Mouse (Mus musculus) limb, embryonic 14.5 days (tissue): ENCODE measurements at regions not wholly inside any gene's neighbourhood (a gene's known extent, or its start where the extent isn't known, plus 50 kb on each side); places are given as distances from the start of the nearest gene placed in this dataset.
A peak's percentile ranks its signal among the peaks of the same experiment; 100 is the strongest.

Experiments
- ATAC-seq: fragments of 200-750 bp; cut with Nextera tagmentation; 2 replicates; pipeline ENCODE4 v1.8.0; 2017; ENCODE audit warnings: low read depth, moderate number of reproducible peaks, moderate TSS enrichment; ENCODE audit not compliant: low FRiP score
- DNase-seq: peaks from one replicate; pipeline ENCODE4 v3.0.0-alpha.2; 2015; ENCODE audit warnings: low spot score
- H3K27ac ChIP-seq: fragments of 300-500 bp; sonication (generic); replicated peaks from 2 replicates; pipeline ENCODE4 v1.5.1; 2014; ENCODE audit warnings: low read depth, mild to moderate bottlenecking, low read length, moderate library complexity, mixed read lengths
- H3K27me3 ChIP-seq: fragments of 300-500 bp; sonication (generic); 2 replicates; pipeline ENCODE4 v1.6.1; 2014; ENCODE audit warnings: low read length, mixed read lengths; ENCODE audit not compliant: control insufficient read depth, insufficient read depth
- H3K36me3 ChIP-seq: fragments of 300-500 bp; sonication (generic); 2 replicates; pipeline ENCODE4 v1.6.1; 2014; ENCODE audit warnings: mild to moderate bottlenecking, low read length, moderate library complexity, mixed read lengths; ENCODE audit not compliant: control insufficient read depth, insufficient read depth
- H3K4me1 ChIP-seq: fragments of 300-500 bp; sonication (generic); 2 replicates; pipeline ENCODE4 v1.6.1; 2014; ENCODE audit warnings: antibody characterized with exemption, low read length, mixed read lengths; ENCODE audit not compliant: control insufficient read depth, insufficient read depth
- H3K4me2 ChIP-seq: fragments of 300-500 bp; sonication (generic); replicated peaks from 2 replicates; pipeline ENCODE4 v1.6.1; 2014; ENCODE audit warnings: low read depth, mild to moderate bottlenecking, low read length, moderate library complexity; ENCODE audit not compliant: severe bottlenecking
- H3K4me3 ChIP-seq: fragments of 300-500 bp; sonication (generic); replicated peaks from 2 replicates; pipeline ENCODE4 v1.5.1; 2014; ENCODE audit warnings: low read length
- H3K9ac ChIP-seq: fragments of 300-500 bp; sonication (generic); 2 replicates; pipeline ENCODE4 v1.6.1; 2014; ENCODE audit warnings: mild to moderate bottlenecking, low read depth, low read length, moderate library complexity; ENCODE audit not compliant: severe bottlenecking
- H3K9me3 ChIP-seq: fragments of 300-500 bp; sonication (generic); 2 replicates; pipeline ENCODE4 v1.6.1; 2016; ENCODE audit warnings: low read length; ENCODE audit not compliant: control insufficient read depth
- POLR2A ChIP-seq: fragments of 200-500 bp; IDR thresholded peaks from 2 replicates; pipeline ENCODE4 v1.8.0; 2012; ENCODE audit warnings: inconsistent platforms, mild to moderate bottlenecking, moderate library complexity, borderline replicate concordance; ENCODE audit not compliant: insufficient read depth, insufficient read length; ENCODE audit errors: extremely low read depth
- WGBS: fragments of 180-500 bp; shearing (Covaris S2); extraction: QIAGEN DNeasy Blood & Tissue Kit; methylation state at CpG from one replicate; pipeline ENCODE4 v1.1.7; 2014; 5-methylcytosine and 5-hydroxymethylcytosine counted together

DNA sequence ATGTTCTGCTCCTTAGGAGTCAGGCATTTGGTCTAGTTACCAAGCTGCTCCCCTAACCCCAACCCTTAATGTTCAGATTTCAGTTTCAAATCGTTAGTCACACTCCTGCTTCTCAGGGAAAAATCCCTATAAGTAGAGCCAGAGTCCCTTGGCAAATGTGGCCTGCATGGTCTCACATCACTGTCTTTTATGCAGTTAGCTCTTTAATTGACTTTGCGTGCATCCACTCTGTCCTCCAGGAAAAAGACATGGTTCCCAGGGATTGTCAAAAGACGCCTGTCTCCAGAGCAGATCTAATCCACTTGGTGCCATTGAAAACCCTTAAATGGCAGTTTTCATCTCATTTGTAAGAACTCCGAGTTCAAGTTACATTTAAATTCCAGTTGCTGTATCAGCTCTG, 256.3 kb upstream of the Lyplal1 start:
- Histone ChIP-seq H3K27me3 (no peaks in the 10 kb centered on the region), H3K9me3 (peaks cover 3% of the 10 kb centered on the region; the same call in 1 of the 2 replicates), H3K4me1 (no peaks in the 10 kb centered on the region), H3K4me2 (no peak overlapping the region), H3K36me3 (no peaks in the 10 kb centered on the region), H3K27ac (no peak overlapping the region), H3K4me3 (no peak overlapping the region), H3K9ac (no peak overlapping the region)
- no peak for DNase-seq
- no peak for TF ChIP-seq POLR2A
- WGBS: 35% methylated on average over 4 of the region's 4 CpGs
- 0 out of 2 replicates have a peak, but pooled peaks have one; percentile 15 for ATAC-seq

DNA sequence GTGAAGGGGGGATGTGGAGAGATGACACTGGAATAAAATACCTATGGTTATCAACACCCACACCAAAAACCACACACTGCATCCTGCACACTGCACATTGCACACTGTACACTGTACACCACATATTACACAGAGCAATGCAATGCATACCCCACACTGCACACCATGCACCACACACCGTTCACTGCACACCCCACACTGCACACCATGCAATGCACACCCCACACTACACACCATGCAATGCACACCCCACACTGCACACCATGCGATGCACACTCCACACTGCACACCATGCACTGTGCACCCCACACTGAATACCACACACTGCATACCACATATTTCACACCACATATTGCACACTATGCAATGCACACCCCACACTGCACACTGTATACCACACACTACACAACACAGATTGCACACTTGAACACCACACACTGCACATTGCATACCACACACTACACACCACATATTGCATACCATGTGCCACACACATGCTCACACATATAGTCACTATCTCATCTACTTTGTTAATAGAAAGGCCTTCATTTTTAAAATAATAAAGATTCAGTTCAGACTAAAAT, 255.8 kb upstream of the Lyplal1 start:
- Histone ChIP-seq H3K9ac (no peak overlapping the region), H3K36me3 (no peaks in the 10 kb centered on the region), H3K4me2 (no peak overlapping the region), H3K4me1 (no peaks in the 10 kb centered on the region), H3K9me3 (0 out of 2 replicates have a peak, but pooled peaks cover 3% of the 10 kb centered on the region), H3K27ac (no peak overlapping the region), H3K4me3 (no peak overlapping the region), H3K27me3 (no peaks in the 10 kb centered on the region)
- no peak for DNase-seq
- no peak for TF ChIP-seq POLR2A
- peak; percentile 47; the same call in 1 of the 2 replicates for ATAC-seq
- 94% methylated on average over 2 of the region's 2 CpGs for WGBS

GRCm38 (mm10) chr1:186363356-186363755, 246.2 kb upstream of the Lyplal1 start:
- DNase-seq (no peak), ATAC-seq (no peak)
- no peak for TF ChIP-seq POLR2A
- Histone ChIP-seq H3K36me3 (no peaks in the 10 kb centered on the region), H3K4me2 (no peak overlapping the region), H3K27me3 (no peaks in the 10 kb centered on the region), H3K4me3 (no peak overlapping the region), H3K27ac (no peak overlapping the region), H3K9ac (no peak overlapping the region), H3K4me1 (no peaks in the 10 kb centered on the region), H3K9me3 (no peaks in the 10 kb centered on the region)
- 90% methylated on average over 4 of the region's 4 CpGs for WGBS

DNA sequence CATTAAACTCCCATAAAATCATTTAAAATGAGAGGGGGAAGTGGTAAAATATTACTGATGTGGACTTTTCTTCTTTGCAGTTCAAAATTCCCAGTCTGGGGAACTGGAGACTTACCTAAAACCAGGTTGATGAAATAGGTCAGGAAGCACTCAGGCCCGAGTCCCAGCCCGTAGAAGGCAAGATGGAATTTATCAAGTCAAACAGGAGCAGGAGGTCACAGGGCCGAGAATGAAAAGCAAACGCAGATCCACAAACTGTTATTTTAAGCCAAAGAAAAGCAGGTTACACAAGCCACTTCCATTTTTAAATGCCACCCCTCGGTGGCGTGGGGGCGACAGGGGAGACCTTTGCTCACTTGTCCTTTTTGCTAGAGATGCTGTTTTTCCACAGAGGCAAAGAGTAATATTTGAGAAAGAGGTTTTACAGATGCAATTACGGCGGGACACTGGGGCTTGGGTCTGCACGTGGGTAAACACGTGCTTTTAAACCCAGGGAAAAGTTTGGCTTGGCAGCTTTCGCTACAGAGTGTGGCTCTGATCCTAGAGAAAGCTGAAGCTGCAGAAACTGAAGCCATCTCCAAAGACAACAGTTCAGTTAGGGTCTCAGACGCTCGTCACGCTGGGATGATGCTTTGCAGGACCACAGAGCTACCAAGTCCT, 241.0 kb upstream of the Lyplal1 start:
- no peak overlapping the region for H3K27ac ChIP-seq
- no peak overlapping the region for H3K9ac ChIP-seq
- no peak for TF ChIP-seq POLR2A
- no peaks in the 10 kb centered on the region for H3K9me3 ChIP-seq
- 26% methylated on average over 15 of the region's 15 CpGs for WGBS
- peak overlapping the region; percentile 6; the same call in 1 of the 2 replicates for H3K4me2 ChIP-seq
- ATAC-seq: 0 out of 2 replicates have a peak, but pooled peaks have one; percentile 37
- H3K4me1 ChIP-seq: no peaks in the 10 kb centered on the region
- H3K27me3 ChIP-seq: no peaks in the 10 kb centered on the region
- peak; percentile 58 for DNase-seq
- H3K36me3 ChIP-seq: no peaks in the 10 kb centered on the region
- no peak overlapping the region for H3K4me3 ChIP-seq

GRCm38 (mm10) chr1:186354742-186355141, 237.6 kb upstream of the Lyplal1 start:
- DNase-seq: no peak

More at GRCm38 (mm10) chr1:186354742-186355141, 237.6 kb upstream of the Lyplal1 start:
- no peak overlapping the region for H3K4me3 ChIP-seq
- H3K27ac ChIP-seq: no peak overlapping the region
- no peaks in the 10 kb centered on the region for H3K4me1 ChIP-seq
- WGBS: 52% methylated on average over 6 of the region's 6 CpGs
- H3K4me2 ChIP-seq: no peak overlapping the region
- no peak for ATAC-seq
- no peak overlapping the region for H3K9ac ChIP-seq
- no peaks in the 10 kb centered on the region for H3K27me3 ChIP-seq
- H3K9me3 ChIP-seq: peaks cover 4% of the 10 kb centered on the region; the same call in 1 of the 2 replicates
- H3K36me3 ChIP-seq: no peaks in the 10 kb centered on the region
- no peak for TF ChIP-seq POLR2A
